Mouse (Mus musculus) heart, embryonic 15.5 days (tissue): ENCODE data around the gene Tbc1d14. TPM values are rescaled to one million over a fixed set of nuclear protein-coding genes. Genes with fewer than 3 reads are reported as not detected.
A peak's percentile ranks its signal among the peaks of the same experiment; 100 is the strongest.

ENCODE experiments used
- ATAC-seq: fragments of 200-750 bp; cut with Nextera tagmentation; replicated peaks from 2 replicates; pipeline ENCODE4 v1.8.0; 2017; ENCODE audit warnings: low read depth, moderate TSS enrichment; ENCODE audit not compliant: insufficient number of reproducible peaks, insufficient read depth, low FRiP score
- H3K27ac ChIP-seq: fragments of 300-500 bp; sonication (generic); 2 replicates; pipeline ENCODE4 v1.5.1; 2015; ENCODE audit warnings: mild to moderate bottlenecking, inconsistent platforms
- H3K27me3 ChIP-seq: fragments of 300-500 bp; sonication (generic); 2 replicates; pipeline ENCODE4 v1.6.1; 2015; ENCODE audit warnings: inconsistent platforms
- H3K36me3 ChIP-seq: fragments of 300-500 bp; sonication (generic); 2 replicates; pipeline ENCODE4 v1.6.1; 2015; ENCODE audit warnings: mild to moderate bottlenecking, inconsistent platforms
- H3K4me1 ChIP-seq: fragments of 300-500 bp; sonication (generic); replicated peaks from 2 replicates; pipeline ENCODE4 v1.6.1; 2015; ENCODE audit warnings: inconsistent platforms
- H3K4me2 ChIP-seq: fragments of 300-500 bp; sonication (generic); 2 replicates; pipeline ENCODE4 v1.6.1; 2015; ENCODE audit warnings: inconsistent platforms, mild to moderate bottlenecking, moderate library complexity
- H3K4me3 ChIP-seq: fragments of 300-500 bp; sonication (generic); 2 replicates; pipeline ENCODE4 v1.5.1; 2015; ENCODE audit warnings: mild to moderate bottlenecking, inconsistent platforms
- H3K9ac ChIP-seq: fragments of 300-500 bp; sonication (generic); 2 replicates; pipeline ENCODE4 v1.6.1; 2015; ENCODE audit warnings: mild to moderate bottlenecking, inconsistent platforms
- H3K9me3 ChIP-seq: fragments of 300-500 bp; sonication (generic); replicated peaks from 2 replicates; pipeline ENCODE4 v1.6.1; 2016; ENCODE audit warnings: inconsistent platforms
- WGBS: fragments of 180-500 bp; shearing (Covaris S2); methylation state at CpG from one replicate; pipeline ENCODE4 v1.1.7; 2015; ENCODE audit warnings: mixed read lengths; 5-methylcytosine and 5-hydroxymethylcytosine counted together
- polyA plus RNA-seq: library from polyadenylated mRNA; unstranded; fragments of >200 nt; fragmentation: Nextera tagmentation; extraction: Ambion mirVana; gene quantifications from 2 replicates; pipeline ENCODE4 v1.2.1, GENCODE M21; 2015

Gene Tbc1d14
- polyA plus RNA-seq, 1 experiment from 2014 or later: 14.8 TPM

GRCm38 (mm10) chr5:36598883-36599282 lies 5.8 kb upstream of the Tbc1d14 start:
- WGBS: 81% methylated on average over 1 of the region's 1 CpGs
- no peak for ATAC-seq
- no peaks in the 10 kb centered on the region for H3K9me3 ChIP-seq
- H3K4me3 ChIP-seq: no peak overlapping the region
- H3K4me1 ChIP-seq: no peaks in the 10 kb centered on the region
- H3K27ac ChIP-seq: no peak overlapping the region
- H3K9ac ChIP-seq: no peak overlapping the region
- H3K27me3 ChIP-seq: no peaks in the 10 kb centered on the region
- H3K4me2 ChIP-seq: no peak overlapping the region
- peaks cover 40% of the 10 kb centered on the region for H3K36me3 ChIP-seq

GRCm38 (mm10) chr5:36597653-36598052 lies 4.6 kb upstream of the Tbc1d14 start:
- Histone ChIP-seq H3K9ac (no peak overlapping the region), H3K27ac (no peak overlapping the region), H3K4me3 (no peak overlapping the region), H3K9me3 (no peaks in the 10 kb centered on the region), H3K27me3 (no peaks in the 10 kb centered on the region), H3K36me3 (peaks cover 34% of the 10 kb centered on the region), H3K4me2 (no peak overlapping the region), H3K4me1 (no peaks in the 10 kb centered on the region)
- WGBS: 17% methylated on average over 4 of the region's 4 CpGs
- no peak for ATAC-seq

- no peak overlapping the region for H3K4me3 ChIP-seq
- 65% methylated on average over 5 of the region's 5 CpGs for WGBS
- no peaks in the 10 kb centered on the region for H3K9me3 ChIP-seq
- ATAC-seq: no peak
- H3K27ac ChIP-seq: no peak overlapping the region
- no peak overlapping the region for H3K4me2 ChIP-seq
- peaks cover 20% of the 10 kb centered on the region for H3K36me3 ChIP-seq
- H3K27me3 ChIP-seq: no peaks in the 10 kb centered on the region
- no peak overlapping the region for H3K9ac ChIP-seq
- no peaks in the 10 kb centered on the region for H3K4me1 ChIP-seq
These were observed 3.1 kb upstream of the Tbc1d14 start for GRCm38 (mm10) chr5:36596225-36596624.

- ATAC-seq: no peak
- H3K9me3 ChIP-seq: no peaks in the 10 kb centered on the region
- no peak overlapping the region for H3K4me3 ChIP-seq
- H3K27ac ChIP-seq: no peak overlapping the region
- H3K4me1 ChIP-seq: no peaks in the 10 kb centered on the region
- peaks cover 12% of the 10 kb centered on the region; the same call in 1 of the 2 replicates for H3K36me3 ChIP-seq
- WGBS: 10% methylated on average over 3 of the region's 3 CpGs
- no peak overlapping the region for H3K9ac ChIP-seq
- H3K27me3 ChIP-seq: no peaks in the 10 kb centered on the region
- no peak overlapping the region for H3K4me2 ChIP-seq
These were observed 2.0 kb upstream of the Tbc1d14 start for GRCm38 (mm10) chr5:36595115-36595514.

- Histone ChIP-seq H3K36me3 (peaks cover 4% of the 10 kb centered on the region; the same call in 1 of the 2 replicates), H3K27me3 (no peaks in the 10 kb centered on the region), H3K9me3 (no peaks in the 10 kb centered on the region), H3K9ac (no peak overlapping the region), H3K27ac (no peak overlapping the region), H3K4me1 (no peaks in the 10 kb centered on the region), H3K4me2 (no peak overlapping the region), H3K4me3 (no peak overlapping the region)
- ATAC-seq: no peak
- 75% methylated on average over 3 of the region's 3 CpGs for WGBS
These were observed 1.3 kb upstream of the Tbc1d14 start for GRCm38 (mm10) chr5:36594344-36594743.

- WGBS: 47% methylated on average over 5 of the region's 5 CpGs
- no peaks in the 10 kb centered on the region for H3K27me3 ChIP-seq
These were observed 2.6 kb downstream of the Tbc1d14 start for GRCm38 (mm10) chr5:36590499-36590920.

GRCm38 (mm10) chr5:36584299-36584698 lies 8.8 kb downstream of the Tbc1d14 start:
- WGBS: 72% methylated on average over 6 of the region's 6 CpGs
- Histone ChIP-seq H3K4me3 (no peak overlapping the region), H3K4me2 (no peak overlapping the region), H3K27ac (no peak overlapping the region), H3K27me3 (no peaks in the 10 kb centered on the region), H3K4me1 (peaks cover 19% of the 10 kb centered on the region), H3K36me3 (no peaks in the 10 kb centered on the region), H3K9ac (no peak overlapping the region), H3K9me3 (no peaks in the 10 kb centered on the region)
- ATAC-seq: no peak

More at GRCm38 (mm10) chr5:36590499-36590920, 2.6 kb downstream of the Tbc1d14 start:
- no peaks in the 10 kb centered on the region for H3K9me3 ChIP-seq
- ATAC-seq: no peak
- no peak overlapping the region for H3K4me3 ChIP-seq
- no peak overlapping the region for H3K4me2 ChIP-seq
- no peak overlapping the region for H3K9ac ChIP-seq
- no peaks in the 10 kb centered on the region for H3K36me3 ChIP-seq
- H3K4me1 ChIP-seq: no peaks in the 10 kb centered on the region
- H3K27ac ChIP-seq: no peak overlapping the region

GRCm38 (mm10) chr5:36581924-36582642 lies 11.0 kb downstream of the Tbc1d14 start:
- Histone ChIP-seq H3K9ac (peak overlapping the region; percentile 78), H3K36me3 (no peaks in the 10 kb centered on the region), H3K27ac (peak overlapping the region; percentile 89), H3K4me1 (peaks cover 21% of the 10 kb centered on the region), H3K4me3 (peak overlapping the region; percentile 87), H3K9me3 (no peaks in the 10 kb centered on the region), H3K4me2 (peak overlapping the region; percentile 99), H3K27me3 (no peaks in the 10 kb centered on the region)
- 2% methylated on average over 53 of the region's 54 CpGs for WGBS
- peak; percentile 99 for ATAC-seq

- no peaks in the 10 kb centered on the region for H3K36me3 ChIP-seq
- peak overlapping the region; percentile 72 for H3K9ac ChIP-seq
- no peak for ATAC-seq
- peak overlapping the region; percentile 87 for H3K4me3 ChIP-seq
- WGBS: 3% methylated on average over 38 of the region's 40 CpGs
- H3K27me3 ChIP-seq: no peaks in the 10 kb centered on the region
- H3K27ac ChIP-seq: no peak overlapping the region; the same call in 1 of the 2 replicates
- H3K4me1 ChIP-seq: peaks cover 21% of the 10 kb centered on the region
- H3K4me2 ChIP-seq: peak overlapping the region; percentile 99
- H3K9me3 ChIP-seq: no peaks in the 10 kb centered on the region
These were observed 11.7 kb downstream of the Tbc1d14 start for GRCm38 (mm10) chr5:36581259-36581923.

GRCm38 (mm10) chr5:36579967-36580366 lies 13.1 kb downstream of the Tbc1d14 start:
- no peaks in the 10 kb centered on the region for H3K36me3 ChIP-seq
- H3K27me3 ChIP-seq: no peaks in the 10 kb centered on the region
- no peak overlapping the region for H3K4me2 ChIP-seq
- H3K27ac ChIP-seq: no peak overlapping the region
- H3K9me3 ChIP-seq: no peaks in the 10 kb centered on the region
- H3K4me1 ChIP-seq: peaks cover 30% of the 10 kb centered on the region
- WGBS: 84% methylated on average over 7 of the region's 7 CpGs
- no peak overlapping the region for H3K9ac ChIP-seq
- no peak for ATAC-seq
- no peak overlapping the region for H3K4me3 ChIP-seq

GRCm38 (mm10) chr5:36578982-36579381 lies 14.1 kb downstream of the Tbc1d14 start:
- Histone ChIP-seq H3K9ac (no peak overlapping the region), H3K4me2 (no peak overlapping the region), H3K27ac (no peak overlapping the region), H3K4me3 (no peak overlapping the region), H3K4me1 (peaks cover 40% of the 10 kb centered on the region), H3K36me3 (no peaks in the 10 kb centered on the region), H3K27me3 (no peaks in the 10 kb centered on the region), H3K9me3 (no peaks in the 10 kb centered on the region)
- no peak for ATAC-seq
- WGBS: 45% methylated on average over 2 of the region's 2 CpGs
